Mouse (Mus musculus) yolk sac, embryonic 10.5 days (tissue): ENCODE results near the gene Bsph1.
"Not testable (repeated sequence)": the region's sequence is repeated elsewhere in the genome, so short reads cannot be mapped to it uniquely, and the experiment has no call there.

Experiments used
- DNase-seq: peaks from one replicate; pipeline ENCODE4 v3.0.0-alpha.2; 2017; ENCODE audit warnings: low spot score

Gene Bsph1

DNA sequence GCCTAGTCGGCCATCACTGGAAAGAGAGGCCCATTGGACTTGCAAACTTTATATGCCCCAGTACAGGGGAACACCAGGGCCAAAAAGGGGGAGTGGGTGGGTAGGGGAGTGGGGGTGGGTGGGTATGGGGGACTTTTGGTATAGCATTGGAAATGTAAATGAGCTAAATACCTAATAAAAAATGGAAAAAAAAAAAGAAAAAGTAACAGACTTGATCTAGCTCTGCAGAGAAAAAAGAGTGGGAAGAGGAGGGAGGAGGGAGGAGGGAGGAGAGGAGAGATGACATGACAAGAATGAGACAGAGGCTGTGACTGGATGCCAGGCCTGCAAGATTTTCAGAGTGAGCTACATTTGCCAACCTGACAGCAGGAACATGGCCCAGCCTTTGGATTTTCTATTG lies at the start of gene Bsph1:
TSS of gene Bsph1 (plus strand) at position 301 of the 400 bp plus-strand sequence.
- not testable (repeated sequence) for DNase-seq

GRCm38 (mm10) chr7:13511539-13511938 lies 60.9 kb downstream of the Bsph1 start:
- DNase-seq: no peak
